Mouse (Mus musculus) forebrain, embryonic 11.5 days (tissue): ENCODE measurements around the gene Arnt. TPM values are rescaled to one million over a fixed set of nuclear protein-coding genes. Genes with fewer than 3 reads are reported as not detected.

ENCODE experiments used
- ATAC-seq: fragments of 200-750 bp; cut with Nextera tagmentation; replicated peaks from 2 replicates; pipeline ENCODE4 v1.8.0; 2017; ENCODE audit warnings: moderate TSS enrichment; ENCODE audit not compliant: low FRiP score
- DNase-seq: peaks from one replicate; pipeline ENCODE4 v3.0.0-alpha.2; 2017; ENCODE audit warnings: low spot score
- H3K27ac ChIP-seq: fragments of 300-500 bp; sonication (generic); 2 replicates; pipeline ENCODE4 v1.5.1; 2014; ENCODE audit warnings: low read depth, low read length
- H3K27me3 ChIP-seq: fragments of 300-500 bp; sonication (generic); 2 replicates; pipeline ENCODE4 v1.6.1; 2014; ENCODE audit warnings: mild to moderate bottlenecking, low read length, mixed read lengths; ENCODE audit not compliant: control insufficient read depth, insufficient read depth
- H3K36me3 ChIP-seq: fragments of 300-500 bp; sonication (generic); 2 replicates; pipeline ENCODE4 v1.6.1; 2014; ENCODE audit warnings: mild to moderate bottlenecking, low read length, moderate library complexity, mixed read lengths; ENCODE audit not compliant: control insufficient read depth, insufficient read depth
- H3K4me1 ChIP-seq: fragments of 300-500 bp; sonication (generic); replicated peaks from 2 replicates; pipeline ENCODE4 v1.6.1; 2014; ENCODE audit warnings: low read length, mixed read lengths; ENCODE audit not compliant: control insufficient read depth, insufficient read depth
- H3K4me2 ChIP-seq: fragments of 300-500 bp; sonication (generic); 2 replicates; pipeline ENCODE4 v1.6.1; 2014; ENCODE audit warnings: low read depth, mild to moderate bottlenecking, low read length, moderate library complexity, mixed read lengths; ENCODE audit not compliant: severe bottlenecking
- H3K4me3 ChIP-seq: fragments of 300-500 bp; sonication (generic); 2 replicates; pipeline ENCODE4 v1.5.1; 2014; ENCODE audit warnings: low read depth, low read length
- H3K9ac ChIP-seq: fragments of 300-500 bp; sonication (generic); 2 replicates; pipeline ENCODE4 v1.6.1; 2014; ENCODE audit warnings: low read length
- H3K9me3 ChIP-seq: fragments of 300-500 bp; sonication (generic); 2 replicates; pipeline ENCODE4 v1.6.1; 2016; ENCODE audit warnings: low read length, mixed read lengths; ENCODE audit not compliant: control insufficient read depth
- WGBS: fragments of 180-500 bp; shearing (Covaris S2); extraction: QIAGEN DNeasy Blood & Tissue Kit; methylation state at CpG from one replicate; pipeline ENCODE4 v1.1.7; 2014; 5-methylcytosine and 5-hydroxymethylcytosine counted together
- polyA plus RNA-seq: library from polyadenylated mRNA; unstranded; fragments of >200 nt; fragmentation: Nextera tagmentation; extraction: Ambion mirVana; gene quantifications from 2 replicates; pipeline ENCODE4 v1.2.1, GENCODE M21; 2014

The Arnt gene
- polyA plus RNA-seq, 1 experiment from 2014 or later, result 27.8 TPM

GRCm38 (mm10) chr3:95511611-95512180 is 77.5 kb downstream of the Arnt start:
- DNase-seq, result no peak
- ATAC-seq, result no peak
- 87% methylated on average over 9 of the region's 9 CpGs for whole genome bisulfite sequencing

GRCm38 (mm10) chr3:95516614-95517041 is 82.4 kb downstream of the Arnt start:
- H3K9me3 ChIP-seq, result no peaks in the 10 kb centered on the region
- no peak for ATAC-seq
- no peaks in the 10 kb centered on the region for H3K4me1 ChIP-seq
- WGBS, result 93% methylated on average over 3 of the region's 3 CpGs
- H3K4me2 ChIP-seq, result no peak overlapping the region
- no peaks in the 10 kb centered on the region for H3K36me3 ChIP-seq
- no peak overlapping the region for H3K4me3 ChIP-seq
- DNase-seq, result no peak
- H3K27ac ChIP-seq, result no peak overlapping the region; the same call in 1 of the 2 replicates
- no peaks in the 10 kb centered on the region for H3K27me3 ChIP-seq
- H3K9ac ChIP-seq, result no peak overlapping the region

More at GRCm38 (mm10) chr3:95511611-95512180, 77.5 kb downstream of the Arnt start:
- H3K27ac ChIP-seq, result no peak overlapping the region
- no peak overlapping the region for H3K4me2 ChIP-seq
- H3K4me1 ChIP-seq, result no peaks in the 10 kb centered on the region
- H3K27me3 ChIP-seq, result no peaks in the 10 kb centered on the region
- no peak overlapping the region for H3K9ac ChIP-seq
- H3K36me3 ChIP-seq, result no peaks in the 10 kb centered on the region
- H3K9me3 ChIP-seq, result no peaks in the 10 kb centered on the region
- H3K4me3 ChIP-seq, result no peak overlapping the region

GRCm38 (mm10) chr3:95517493-95517898 is 83.3 kb downstream of the Arnt start:
- H3K36me3 ChIP-seq, result no peaks in the 10 kb centered on the region
- 33% methylated on average over 10 of the region's 10 CpGs for WGBS
- no peak overlapping the region for H3K4me3 ChIP-seq
- DNase-seq (peak; percentile 80), ATAC-seq (0 out of 2 replicates have a peak, but pooled peaks have one; percentile 30)
- H3K27ac ChIP-seq, result no peak overlapping the region
- H3K4me1 ChIP-seq, result no peaks in the 10 kb centered on the region
- no peak overlapping the region for H3K9ac ChIP-seq
- no peaks in the 10 kb centered on the region for H3K27me3 ChIP-seq
- H3K4me2 ChIP-seq, result no peak overlapping the region
- no peaks in the 10 kb centered on the region for H3K9me3 ChIP-seq

- ATAC-seq (no peak), DNase-seq (no peak)
- H3K4me2 ChIP-seq, result no peak overlapping the region
- H3K27ac ChIP-seq, result no peak overlapping the region
- no peak overlapping the region for H3K9ac ChIP-seq
- WGBS, result 85% methylated on average over 7 of the region's 7 CpGs
- H3K36me3 ChIP-seq, result no peaks in the 10 kb centered on the region
- no peaks in the 10 kb centered on the region for H3K9me3 ChIP-seq
- no peaks in the 10 kb centered on the region for H3K4me1 ChIP-seq
- H3K4me3 ChIP-seq, result no peak overlapping the region
- H3K27me3 ChIP-seq, result no peaks in the 10 kb centered on the region
These were observed 84.7 kb downstream of the Arnt start for GRCm38 (mm10) chr3:95518891-95519290.

- Histone ChIP-seq H3K4me3 (no peak overlapping the region), H3K9ac (no peak overlapping the region), H3K4me1 (no peaks in the 10 kb centered on the region), H3K27ac (no peak overlapping the region), H3K27me3 (no peaks in the 10 kb centered on the region), H3K36me3 (no peaks in the 10 kb centered on the region), H3K4me2 (no peak overlapping the region), H3K9me3 (no peaks in the 10 kb centered on the region)
- DNase-seq (no peak), ATAC-seq (no peak)
- WGBS, result 81% methylated on average over 2 of the region's 2 CpGs
These were observed 85.1 kb downstream of the Arnt start for GRCm38 (mm10) chr3:95519315-95519714.

GRCm38 (mm10) chr3:95520100-95520499 is 85.9 kb downstream of the Arnt start:
- no peak overlapping the region for H3K4me3 ChIP-seq
- no peak overlapping the region for H3K27ac ChIP-seq
- no peak for DNase-seq
- H3K9me3 ChIP-seq, result no peaks in the 10 kb centered on the region
- no peak for ATAC-seq
- no peaks in the 10 kb centered on the region for H3K27me3 ChIP-seq
- no peaks in the 10 kb centered on the region for H3K4me1 ChIP-seq
- H3K36me3 ChIP-seq, result no peaks in the 10 kb centered on the region
- H3K4me2 ChIP-seq, result no peak overlapping the region
- H3K9ac ChIP-seq, result no peak overlapping the region
- WGBS, result 94% methylated on average over 3 of the region's 3 CpGs

- no peaks in the 10 kb centered on the region for H3K27me3 ChIP-seq
- H3K4me2 ChIP-seq, result no peak overlapping the region
- DNase-seq (no peak), ATAC-seq (no peak)
- H3K4me3 ChIP-seq, result no peak overlapping the region
- H3K36me3 ChIP-seq, result no peaks in the 10 kb centered on the region
- H3K9me3 ChIP-seq, result no peaks in the 10 kb centered on the region
- H3K27ac ChIP-seq, result no peak overlapping the region
- no peaks in the 10 kb centered on the region for H3K4me1 ChIP-seq
- H3K9ac ChIP-seq, result no peak overlapping the region
- WGBS, result 92% methylated on average over 10 of the region's 10 CpGs
These were observed 87.0 kb downstream of the Arnt start for GRCm38 (mm10) chr3:95521168-95521567.

- Histone ChIP-seq H3K36me3 (no peaks in the 10 kb centered on the region), H3K27me3 (no peaks in the 10 kb centered on the region), H3K9ac (no peak overlapping the region), H3K9me3 (no peaks in the 10 kb centered on the region), H3K4me2 (no peak overlapping the region), H3K4me1 (no peaks in the 10 kb centered on the region), H3K4me3 (no peak overlapping the region), H3K27ac (no peak overlapping the region)
- ATAC-seq (no peak), DNase-seq (no peak)
- 91% methylated on average over 3 of the region's 3 CpGs for WGBS
These were observed 89.5 kb downstream of the Arnt start for GRCm38 (mm10) chr3:95523662-95524061.

GRCm38 (mm10) chr3:95524673-95525072 is 90.5 kb downstream of the Arnt start:
- Histone ChIP-seq H3K9ac (no peak overlapping the region), H3K4me2 (no peak overlapping the region), H3K27ac (no peak overlapping the region), H3K36me3 (no peaks in the 10 kb centered on the region), H3K27me3 (no peaks in the 10 kb centered on the region), H3K9me3 (no peaks in the 10 kb centered on the region), H3K4me1 (no peaks in the 10 kb centered on the region), H3K4me3 (no peak overlapping the region)
- DNase-seq, result no peak
- no peak for ATAC-seq
- 79% methylated on average over 2 of the region's 2 CpGs for WGBS
